Mouse (Mus musculus): ENCODE data around the gene Ptpn6.
"Not testable (repeated sequence)": the region's sequence is repeated elsewhere in the genome, so short reads cannot be mapped to it uniquely, and the experiment has no call there.

Gene Ptpn6

DNA sequence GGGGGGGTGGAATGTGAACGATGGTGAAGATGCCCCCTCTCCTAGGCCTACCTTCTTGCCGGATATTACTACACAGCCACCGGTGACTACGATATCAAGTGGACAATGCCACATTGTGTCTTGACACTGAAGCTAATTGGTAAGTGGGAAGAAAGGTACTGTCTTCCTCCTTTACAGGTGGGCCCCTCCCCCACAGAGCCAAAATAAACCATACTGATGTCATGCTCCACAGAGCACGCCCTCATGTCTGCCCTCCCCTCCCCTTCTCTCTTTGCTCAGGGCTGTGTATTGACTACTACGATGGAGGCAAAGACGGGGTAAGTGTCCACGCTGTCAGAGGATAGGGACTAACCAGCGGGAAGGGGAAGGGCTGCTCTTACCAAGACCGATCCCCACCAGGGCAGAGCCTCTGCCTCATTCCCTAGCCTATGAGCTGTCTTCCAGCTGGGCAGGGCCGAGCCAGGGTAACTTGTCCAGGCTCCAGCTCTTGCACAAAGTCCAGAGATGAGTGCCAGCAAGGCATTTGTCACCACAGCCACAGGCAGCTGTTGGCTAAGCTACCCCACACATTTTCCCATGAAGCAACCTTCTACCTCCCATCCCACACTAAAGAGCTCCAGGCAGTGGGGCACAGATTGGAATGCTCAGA lies 38.4 kb downstream of the Ptpn6 start:
- no peak for DNase-seq (ENCODE audit: low spot score)

GRCm38 (mm10) chr6:124699366-124699765 lies 39.1 kb downstream of the Ptpn6 start:
- no peak for DNase-seq (ENCODE audit: low spot score)

DNA sequence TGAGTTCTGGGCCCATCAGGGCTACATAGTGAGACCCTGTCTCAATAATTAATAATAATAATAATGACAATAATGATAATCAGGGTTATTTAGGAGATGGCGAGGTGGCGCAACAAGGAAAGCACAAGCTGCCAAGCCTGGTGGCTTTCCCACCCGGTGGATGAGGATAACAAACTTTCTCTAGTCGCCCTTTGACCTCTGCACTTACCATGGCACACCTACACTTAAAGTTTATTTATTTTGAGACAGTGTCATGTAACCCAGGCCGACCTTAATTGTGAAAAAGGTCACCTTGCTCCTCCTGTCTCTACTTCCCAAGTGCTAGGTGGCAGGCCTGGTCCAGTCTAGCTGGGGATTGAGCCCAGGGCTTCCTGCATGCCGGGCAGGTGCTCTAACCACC lies 39.8 kb downstream of the Ptpn6 start:
- DNase-seq (ENCODE audit: low spot score), result no peak

DNA sequence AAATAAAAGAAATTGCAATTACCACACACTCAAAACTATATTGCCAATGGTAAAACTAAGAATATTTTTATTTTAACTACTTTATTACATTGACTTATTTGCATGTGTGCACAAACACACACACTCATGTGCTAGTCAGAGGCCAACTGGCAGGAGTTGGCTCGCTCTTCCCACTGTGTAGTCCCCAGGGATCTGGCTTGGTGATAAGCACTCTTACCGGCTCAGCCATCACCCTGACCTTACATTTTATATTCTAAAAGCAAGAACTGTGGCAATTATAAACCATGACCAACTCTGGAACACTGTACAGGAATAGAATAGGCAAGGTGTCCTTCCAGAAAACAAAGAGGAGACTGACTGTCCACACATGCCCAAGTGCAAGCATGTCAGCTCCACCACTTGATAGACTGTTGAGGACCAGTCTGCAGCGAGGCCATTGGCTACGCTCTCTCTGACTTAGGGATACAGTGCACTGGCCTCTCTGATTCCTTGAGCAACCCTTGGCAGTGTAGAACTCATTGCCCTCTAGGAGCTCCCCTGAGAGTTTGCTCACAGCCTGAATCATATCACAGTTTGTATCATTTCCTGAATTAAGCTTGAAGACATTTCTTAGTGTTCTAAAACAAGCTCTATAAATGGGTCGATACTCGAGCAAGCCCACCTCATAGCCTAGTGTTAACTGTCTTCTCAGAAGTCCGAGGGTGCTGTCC lies 41.9 kb downstream of the Ptpn6 start:
- DNase-seq (ENCODE audit: low spot score), result no peak

DNA sequence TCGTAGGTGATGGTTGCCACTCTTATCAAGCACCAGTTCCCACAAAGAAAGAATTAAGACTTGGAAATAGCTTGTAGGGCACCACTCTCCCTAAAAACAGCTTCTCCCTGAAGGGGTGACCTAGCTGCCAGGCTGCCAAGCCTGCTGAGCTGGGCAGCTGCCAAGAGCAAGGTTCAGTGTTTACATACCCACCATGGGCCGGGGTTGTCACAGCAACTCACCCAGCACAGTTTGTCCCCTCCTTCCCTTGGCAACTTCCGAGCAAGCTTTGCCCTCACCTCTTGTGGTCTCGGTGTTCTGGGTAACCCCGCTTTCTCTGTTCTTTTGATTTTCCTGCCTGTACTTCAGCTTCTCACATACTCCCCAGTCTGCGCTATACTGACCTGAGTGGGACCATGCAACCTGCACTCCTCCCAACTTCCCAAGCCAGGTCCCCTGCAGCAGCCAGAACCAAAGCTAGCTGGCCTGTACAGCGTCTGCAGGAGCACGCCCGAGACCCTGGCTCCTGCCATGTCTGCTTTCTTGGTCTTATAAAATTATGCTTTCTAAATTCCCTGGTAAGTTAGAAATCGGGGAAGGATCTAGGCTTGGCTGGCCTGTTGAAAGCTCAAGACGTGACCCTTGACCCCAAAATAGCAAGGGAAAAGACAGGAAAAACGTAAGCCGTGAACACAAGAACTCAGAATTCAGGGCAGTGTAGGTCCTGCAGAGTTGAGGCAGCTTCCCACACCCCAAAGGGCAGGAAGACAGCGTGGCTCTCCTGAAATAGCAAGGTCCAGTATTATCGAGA lies 44.2 kb downstream of the Ptpn6 start:
- no peak for DNase-seq (ENCODE audit: low spot score)

DNA sequence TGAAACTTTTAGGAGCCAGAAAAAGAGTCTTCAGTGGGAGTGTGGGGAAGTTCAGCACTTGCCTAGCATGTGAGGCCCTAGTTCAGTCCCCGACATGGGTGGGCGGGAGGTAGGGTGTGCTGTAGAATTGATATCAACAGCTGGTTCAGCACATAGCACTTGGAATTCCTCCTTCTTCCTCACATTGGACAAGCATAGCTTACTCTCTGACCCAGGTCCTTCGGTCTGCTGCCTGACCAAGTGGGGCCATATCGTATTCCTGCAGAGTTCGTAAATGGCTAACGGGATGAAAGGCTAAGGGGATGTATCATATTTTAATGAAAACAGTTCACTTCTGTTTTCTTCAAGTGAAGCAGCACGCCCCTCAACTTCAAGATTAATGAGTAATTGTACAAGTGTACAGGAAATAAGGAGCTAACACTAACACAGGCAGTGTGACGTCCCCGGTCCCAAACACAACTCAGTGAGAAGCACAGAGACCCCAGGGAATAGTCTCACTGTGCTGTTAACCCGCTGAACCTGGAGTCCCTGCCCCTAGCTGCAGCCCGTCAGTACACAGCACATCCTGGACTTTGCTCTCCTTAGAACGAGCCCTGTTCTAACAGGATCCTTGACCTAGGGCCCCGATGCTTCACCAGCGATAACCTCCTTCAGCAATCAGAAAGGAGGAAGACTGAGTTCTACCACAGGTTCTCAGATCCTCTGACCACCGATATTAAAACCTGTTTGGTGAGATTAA lies 45.1 kb downstream of the Ptpn6 start:
- peak; percentile 22 for DNase-seq (ENCODE audit: low spot score)

DNA sequence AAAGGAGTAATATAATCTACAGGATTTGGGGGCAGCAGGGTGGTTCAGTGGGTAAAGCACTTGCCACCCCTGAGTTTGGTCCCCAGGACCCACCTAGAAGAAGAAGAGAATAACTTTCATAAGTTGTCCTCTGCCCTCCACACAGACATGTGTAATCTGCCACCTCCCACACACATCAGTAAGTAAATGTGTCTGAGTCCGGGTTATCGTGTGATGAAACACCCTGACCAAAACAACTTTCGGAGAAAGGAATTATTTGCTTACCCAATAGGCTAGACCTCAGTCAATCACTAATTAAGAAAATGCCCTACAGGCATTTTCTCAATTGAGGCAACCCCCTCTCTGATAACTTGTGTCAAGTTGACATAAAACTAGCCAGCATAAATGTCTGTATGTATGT lies 48.0 kb downstream of the Ptpn6 start:
- no peak for DNase-seq (ENCODE audit: low spot score)

DNA sequence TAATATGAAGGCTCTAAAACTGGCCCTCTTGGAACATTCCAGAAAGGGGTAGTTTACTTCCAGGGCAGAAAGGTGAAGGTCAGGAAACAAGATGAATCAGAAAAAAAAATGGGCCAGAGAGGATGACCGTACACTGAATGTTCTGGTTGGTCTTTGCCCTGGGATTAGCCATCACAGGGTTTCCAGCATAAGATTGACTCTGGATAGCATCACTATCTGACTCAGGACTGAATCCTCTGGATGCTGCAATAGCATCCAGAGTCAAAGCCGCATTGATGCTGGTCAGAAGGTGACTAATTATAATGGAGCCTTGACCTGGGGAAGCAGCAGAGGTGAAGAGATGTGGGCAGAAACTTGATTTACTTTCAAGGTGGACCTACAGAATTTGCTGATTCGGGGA lies 49.5 kb downstream of the Ptpn6 start:
- no peak for DNase-seq (ENCODE audit: low spot score)

DNA sequence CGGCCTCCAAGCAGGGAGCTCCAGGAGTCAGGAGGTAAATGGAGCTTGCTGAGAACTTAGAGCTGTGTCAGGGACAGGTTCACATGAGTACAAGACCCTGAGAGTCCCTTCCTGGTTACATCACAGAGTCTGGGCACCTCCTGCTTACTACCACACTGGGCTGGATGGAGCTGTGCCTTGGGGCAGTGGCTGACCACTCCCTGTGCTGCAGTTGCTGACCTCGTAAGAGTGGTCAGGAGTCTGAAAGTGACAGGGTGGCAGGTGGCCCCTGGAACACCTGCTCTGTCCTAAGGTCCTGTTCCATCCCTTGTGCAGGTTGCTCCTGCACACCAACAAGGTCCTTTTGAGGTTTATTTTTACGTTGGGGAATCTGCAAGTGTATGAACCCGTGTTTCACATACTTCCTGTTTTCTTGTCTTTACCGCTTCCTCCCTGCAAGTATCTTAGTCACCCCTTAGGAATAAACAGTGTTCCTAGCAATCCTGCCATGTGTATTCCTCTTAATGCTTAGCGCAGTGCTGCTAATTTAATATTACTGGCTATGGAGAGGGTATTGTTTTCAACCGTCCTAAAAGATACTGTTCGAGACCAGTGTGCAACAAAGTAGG lies 50.3 kb downstream of the Ptpn6 start:
- DNase-seq (ENCODE audit: low spot score), result no peak

- DNase-seq (ENCODE audit: low spot score), result not testable (repeated sequence)
Measured at GRCm38 (mm10) chr6:124686644-124687043, 51.9 kb downstream of the Ptpn6 start.

GRCm38 (mm10) chr6:124685606-124686386 lies 52.7 kb downstream of the Ptpn6 start:
- DNase-seq (ENCODE audit: low spot score), result no peak

- DNase-seq (ENCODE audit: low spot score), result no peak
Measured at GRCm38 (mm10) chr6:124683591-124684417, 54.7 kb downstream of the Ptpn6 start.

GRCm38 (mm10) chr6:124682291-124682690 lies 56.2 kb downstream of the Ptpn6 start:
- DNase-seq (ENCODE audit: low spot score), result not testable (repeated sequence)

DNA sequence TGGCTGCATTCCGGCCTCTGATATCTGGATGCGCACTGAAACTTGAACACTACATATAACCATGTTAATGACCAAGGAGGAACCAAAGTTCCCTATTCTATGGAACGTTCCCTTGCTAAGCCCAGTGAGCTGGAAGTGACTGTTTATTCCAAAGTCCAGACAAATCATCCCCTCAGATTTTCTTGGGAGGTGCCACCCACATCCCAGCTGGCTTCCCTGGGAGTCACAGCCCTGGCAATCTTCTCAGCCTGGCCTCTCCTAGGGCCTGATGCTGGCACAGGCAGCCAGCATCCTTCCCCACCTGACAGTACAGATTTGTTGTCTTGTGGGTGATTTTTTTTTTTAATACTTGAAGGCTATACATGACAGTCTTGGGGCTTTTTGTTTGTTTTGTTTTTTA lies 59.0 kb downstream of the Ptpn6 start:
- DNase-seq (ENCODE audit: low spot score), result no peak

- DNase-seq (ENCODE audit: low spot score), result no peak
Measured at GRCm38 (mm10) chr6:124678769-124679168, 59.7 kb downstream of the Ptpn6 start.

GRCm38 (mm10) chr6:124676171-124676570 lies 62.3 kb downstream of the Ptpn6 start:
- DNase-seq (ENCODE audit: low spot score), result no peak

- no peak for DNase-seq (ENCODE audit: low spot score)
Measured at GRCm38 (mm10) chr6:124674591-124674990, 63.9 kb downstream of the Ptpn6 start.

- DNase-seq (ENCODE audit: low spot score), result no peak
Measured at GRCm38 (mm10) chr6:124673619-124674018, 64.9 kb downstream of the Ptpn6 start.

GRCm38 (mm10) chr6:124672100-124672499 lies 66.4 kb downstream of the Ptpn6 start:
- no peak for DNase-seq (ENCODE audit: low spot score)

Data from embryo, embryonic 10.5 days (tissue).